Mouse (Mus musculus) heart, adult 9 months (tissue): ENCODE results near the gene Kl.
A peak's percentile ranks its signal among the peaks of the same experiment; 100 is the strongest.

Source experiments
- DNase-seq, 2 experiments: peaks; one replicate each; pipeline ENCODE4 v3.0.0; 2022; ENCODE audit warnings: low spot score in 2 of 2

Gene Kl

GRCm38 (mm10) chr5:150962756-150963155 is 10.3 kb downstream of the Kl start:
- DNase-seq, result no peak

- no peak for DNase-seq
These were observed 15.5 kb downstream of the Kl start for GRCm38 (mm10) chr5:150967925-150968324.

- no peak for DNase-seq
These were observed 18.1 kb downstream of the Kl start for GRCm38 (mm10) chr5:150970551-150970950.

- no peak for DNase-seq
These were observed 18.7 kb downstream of the Kl start for GRCm38 (mm10) chr5:150971126-150971525.

- DNase-seq, result no peak
These were observed 21.8 kb downstream of the Kl start for GRCm38 (mm10) chr5:150974226-150974625.

- no peak for DNase-seq
These were observed 25.1 kb downstream of the Kl start for GRCm38 (mm10) chr5:150977383-150977958.

- DNase-seq, result peak; percentile 72 to 73
These were observed 27.1 kb downstream of the Kl start for GRCm38 (mm10) chr5:150979341-150980136.

- no peak for DNase-seq
These were observed 29.7 kb downstream of the Kl start for GRCm38 (mm10) chr5:150982082-150982481.

- DNase-seq, result no peak
These were observed 41.7 kb downstream of the Kl start for GRCm38 (mm10) chr5:150994096-150994495.

GRCm38 (mm10) chr5:150996586-150996985 is 44.2 kb downstream of the Kl start:
- no peak for DNase-seq

GRCm38 (mm10) chr5:151001111-151001510 is 48.7 kb downstream of the Kl start:
- no peak for DNase-seq

- DNase-seq, result no peak
These were observed 49.6 kb downstream of the Kl start for GRCm38 (mm10) chr5:151002051-151002450.

GRCm38 (mm10) chr5:151004216-151004755 is 51.9 kb downstream of the Kl start:
- DNase-seq, result no peak

- DNase-seq, result no peak
These were observed 66.0 kb downstream of the Kl start for GRCm38 (mm10) chr5:151018450-151018849.

- DNase-seq, result no peak
These were observed 66.6 kb downstream of the Kl start for GRCm38 (mm10) chr5:151018959-151019358.

GRCm38 (mm10) chr5:151020031-151020820 is 67.8 kb downstream of the Kl start:
- no peak for DNase-seq

GRCm38 (mm10) chr5:151020831-151021230 is 68.4 kb downstream of the Kl start:
- peak in 1 of 2 experiments; percentile 13 for DNase-seq

GRCm38 (mm10) chr5:151022026-151022425 is 69.6 kb downstream of the Kl start:
- no peak for DNase-seq

- no peak for DNase-seq
These were observed 70.5 kb downstream of the Kl start for GRCm38 (mm10) chr5:151022939-151023338.

GRCm38 (mm10) chr5:151023461-151023860 is 71.1 kb downstream of the Kl start:
- DNase-seq, result peak; percentile 26 to 52

- DNase-seq, result no peak
These were observed 72.1 kb downstream of the Kl start for GRCm38 (mm10) chr5:151024483-151024882.

- DNase-seq, result peak in 1 of 2 experiments; percentile 34
These were observed 73.7 kb downstream of the Kl start for GRCm38 (mm10) chr5:151026069-151026468.
